Mouse (Mus musculus): ENCODE measurements at regions not wholly inside any gene's neighbourhood (a gene's known extent, or its start where the extent isn't known, plus 50 kb on each side); places are given as distances from the start of the nearest gene placed in this dataset.
A peak's percentile ranks its signal among the peaks of the same experiment; 100 is the strongest.

GRCm38 (mm10) chr13:44101806-44102205 is 317.2 kb downstream of the Cd83 start:
- 77% methylated on average over 6 of the region's 6 CpGs for WGBS

GRCm38 (mm10) chr13:44102257-44102656 is 317.7 kb downstream of the Cd83 start:
- Histone ChIP-seq H3K27me3 (replicated peaks; ENCODE audit: control insufficient read depth, insufficient read depth, low read length) (0 out of 2 replicates have a peak, but pooled peaks cover 5% of the 10 kb centered on the region), H3K36me3 (ENCODE audit: control insufficient read depth, insufficient read depth, low read length) (no peaks in the 10 kb centered on the region), H3K4me3 (ENCODE audit: low read depth, low read length) (no peak overlapping the region), H3K27ac (ENCODE audit: low read depth) (no peak overlapping the region), H3K9ac (ENCODE audit: low read length) (no peak overlapping the region), H3K9me3 (ENCODE audit: control insufficient read depth, low read length) (no peaks in the 10 kb centered on the region), H3K4me1 (replicated peaks; ENCODE audit: control insufficient read depth, insufficient read depth, low read length) (peaks cover 10% of the 10 kb centered on the region), H3K4me2 (ENCODE audit: low read length) (no peak overlapping the region)
- DNase-seq (ENCODE audit: low spot score) (peak; percentile 38), ATAC-seq (replicated peaks; ENCODE audit: low FRiP score, low TSS enrichment, low read depth) (no peak)
- 74% methylated on average over 4 of the region's 4 CpGs for WGBS

More at GRCm38 (mm10) chr13:44101806-44102205, 317.2 kb downstream of the Cd83 start:
- no peak overlapping the region for H3K9ac ChIP-seq (ENCODE audit: low read length)
- H3K27me3 ChIP-seq (replicated peaks; ENCODE audit: control insufficient read depth, insufficient read depth, low read length), result 0 out of 2 replicates have a peak, but pooled peaks cover 5% of the 10 kb centered on the region
- no peak overlapping the region for H3K27ac ChIP-seq (ENCODE audit: low read depth)
- H3K4me3 ChIP-seq (ENCODE audit: low read depth, low read length), result no peak overlapping the region
- no peaks in the 10 kb centered on the region for H3K9me3 ChIP-seq (ENCODE audit: control insufficient read depth, low read length)
- no peaks in the 10 kb centered on the region for H3K36me3 ChIP-seq (ENCODE audit: control insufficient read depth, insufficient read depth, low read length)
- ATAC-seq (replicated peaks; ENCODE audit: low FRiP score, low TSS enrichment, low read depth) (no peak), DNase-seq (ENCODE audit: low spot score) (peak; percentile 45)
- H3K4me2 ChIP-seq (ENCODE audit: low read length), result no peak overlapping the region
- H3K4me1 ChIP-seq (replicated peaks; ENCODE audit: control insufficient read depth, insufficient read depth, low read length), result peaks cover 10% of the 10 kb centered on the region

- Histone ChIP-seq H3K36me3 (ENCODE audit: control insufficient read depth, insufficient read depth, low read length) (no peaks in the 10 kb centered on the region), H3K9me3 (ENCODE audit: control insufficient read depth, low read length) (no peaks in the 10 kb centered on the region), H3K4me1 (replicated peaks; ENCODE audit: control insufficient read depth, insufficient read depth, low read length) (peaks cover 10% of the 10 kb centered on the region), H3K27me3 (replicated peaks; ENCODE audit: control insufficient read depth, insufficient read depth, low read length) (0 out of 2 replicates have a peak, but pooled peaks cover 5% of the 10 kb centered on the region), H3K4me2 (ENCODE audit: low read length) (no peak overlapping the region), H3K27ac (ENCODE audit: low read depth) (no peak overlapping the region), H3K4me3 (ENCODE audit: low read depth, low read length) (no peak overlapping the region), H3K9ac (ENCODE audit: low read length) (no peak overlapping the region)
- ATAC-seq (replicated peaks; ENCODE audit: low FRiP score, low TSS enrichment, low read depth) (no peak), DNase-seq (ENCODE audit: low spot score) (peak; percentile 28)
- 94% methylated on average over 7 of the region's 7 CpGs for WGBS
These were observed 318.8 kb downstream of the Cd83 start for GRCm38 (mm10) chr13:44103340-44103739.

- peak; percentile 41 for DNase-seq (ENCODE audit: low spot score)
- Histone ChIP-seq H3K27ac (ENCODE audit: low read depth) (no peak overlapping the region), H3K27me3 (replicated peaks; ENCODE audit: control insufficient read depth, insufficient read depth, low read length) (0 out of 2 replicates have a peak, but pooled peaks cover 5% of the 10 kb centered on the region), H3K36me3 (ENCODE audit: control insufficient read depth, insufficient read depth, low read length) (no peaks in the 10 kb centered on the region), H3K9me3 (ENCODE audit: control insufficient read depth, low read length) (no peaks in the 10 kb centered on the region), H3K9ac (ENCODE audit: low read length) (no peak overlapping the region), H3K4me3 (ENCODE audit: low read depth, low read length) (no peak overlapping the region), H3K4me2 (ENCODE audit: low read length) (no peak overlapping the region), H3K4me1 (replicated peaks; ENCODE audit: control insufficient read depth, insufficient read depth, low read length) (peaks cover 5% of the 10 kb centered on the region; the same call in 1 of the 2 replicates)
- no peak for ATAC-seq (replicated peaks; ENCODE audit: low FRiP score, low TSS enrichment, low read depth)
- WGBS, result 72% methylated on average over 5 of the region's 5 CpGs
These were observed 320.6 kb downstream of the Cd83 start for GRCm38 (mm10) chr13:44105161-44105560.

GRCm38 (mm10) chr13:44108695-44109094 is 324.1 kb downstream of the Cd83 start:
- Histone ChIP-seq H3K4me2 (ENCODE audit: low read length) (no peak overlapping the region), H3K4me3 (ENCODE audit: low read depth, low read length) (no peak overlapping the region), H3K4me1 (replicated peaks; ENCODE audit: control insufficient read depth, insufficient read depth, low read length) (no peaks in the 10 kb centered on the region), H3K9ac (ENCODE audit: low read length) (no peak overlapping the region), H3K36me3 (ENCODE audit: control insufficient read depth, insufficient read depth, low read length) (no peaks in the 10 kb centered on the region), H3K27me3 (replicated peaks; ENCODE audit: control insufficient read depth, insufficient read depth, low read length) (no peaks in the 10 kb centered on the region), H3K9me3 (ENCODE audit: control insufficient read depth, low read length) (no peaks in the 10 kb centered on the region), H3K27ac (ENCODE audit: low read depth) (no peak overlapping the region)
- 70% methylated on average over 11 of the region's 11 CpGs for WGBS
- no peak for DNase-seq (ENCODE audit: low spot score)
- ATAC-seq (replicated peaks; ENCODE audit: low FRiP score, low TSS enrichment, low read depth), result no peak

GRCm38 (mm10) chr13:44113043-44113442 is 328.5 kb downstream of the Cd83 start:
- H3K4me3 ChIP-seq (ENCODE audit: low read depth, low read length), result no peak overlapping the region

GRCm38 (mm10) chr13:44114856-44115255 is 330.3 kb downstream of the Cd83 start:
- Histone ChIP-seq H3K9ac (ENCODE audit: low read length) (no peak overlapping the region), H3K27ac (ENCODE audit: low read depth) (no peak overlapping the region), H3K4me3 (ENCODE audit: low read depth, low read length) (no peak overlapping the region), H3K9me3 (ENCODE audit: control insufficient read depth, low read length) (no peaks in the 10 kb centered on the region), H3K4me1 (replicated peaks; ENCODE audit: control insufficient read depth, insufficient read depth, low read length) (no peaks in the 10 kb centered on the region), H3K4me2 (ENCODE audit: low read length) (no peak overlapping the region), H3K36me3 (ENCODE audit: control insufficient read depth, insufficient read depth, low read length) (no peaks in the 10 kb centered on the region), H3K27me3 (replicated peaks; ENCODE audit: control insufficient read depth, insufficient read depth, low read length) (no peaks in the 10 kb centered on the region)
- DNase-seq (ENCODE audit: low spot score) (peak; percentile 23), ATAC-seq (replicated peaks; ENCODE audit: low FRiP score, low TSS enrichment, low read depth) (no peak)
- WGBS, result 93% methylated on average over 5 of the region's 5 CpGs

More at GRCm38 (mm10) chr13:44113043-44113442, 328.5 kb downstream of the Cd83 start:
- Histone ChIP-seq H3K27me3 (replicated peaks; ENCODE audit: control insufficient read depth, insufficient read depth, low read length) (no peaks in the 10 kb centered on the region), H3K9me3 (ENCODE audit: control insufficient read depth, low read length) (no peaks in the 10 kb centered on the region), H3K9ac (ENCODE audit: low read length) (no peak overlapping the region), H3K27ac (ENCODE audit: low read depth) (no peak overlapping the region), H3K36me3 (ENCODE audit: control insufficient read depth, insufficient read depth, low read length) (no peaks in the 10 kb centered on the region), H3K4me2 (ENCODE audit: low read length) (no peak overlapping the region), H3K4me1 (replicated peaks; ENCODE audit: control insufficient read depth, insufficient read depth, low read length) (no peaks in the 10 kb centered on the region)
- DNase-seq (ENCODE audit: low spot score) (no peak), ATAC-seq (replicated peaks; ENCODE audit: low FRiP score, low TSS enrichment, low read depth) (no peak)
- 89% methylated on average over 5 of the region's 5 CpGs for WGBS

GRCm38 (mm10) chr13:44117841-44118240 is 333.3 kb downstream of the Cd83 start:
- no peaks in the 10 kb centered on the region for H3K9me3 ChIP-seq (ENCODE audit: control insufficient read depth, low read length)
- H3K4me2 ChIP-seq (ENCODE audit: low read length), result no peak overlapping the region
- ATAC-seq (replicated peaks; ENCODE audit: low FRiP score, low TSS enrichment, low read depth) (no peak), DNase-seq (ENCODE audit: low spot score) (no peak)
- no peaks in the 10 kb centered on the region for H3K36me3 ChIP-seq (ENCODE audit: control insufficient read depth, insufficient read depth, low read length)
- H3K4me3 ChIP-seq (ENCODE audit: low read depth, low read length), result no peak overlapping the region
- H3K27ac ChIP-seq (ENCODE audit: low read depth), result no peak overlapping the region
- H3K4me1 ChIP-seq (replicated peaks; ENCODE audit: control insufficient read depth, insufficient read depth, low read length), result no peaks in the 10 kb centered on the region
- no peak overlapping the region for H3K9ac ChIP-seq (ENCODE audit: low read length)
- no peaks in the 10 kb centered on the region for H3K27me3 ChIP-seq (replicated peaks; ENCODE audit: control insufficient read depth, insufficient read depth, low read length)
- WGBS, result 77% methylated on average over 9 of the region's 9 CpGs

GRCm38 (mm10) chr13:44118846-44119245 is 334.3 kb downstream of the Cd83 start:
- H3K9ac ChIP-seq (ENCODE audit: low read length), result no peak overlapping the region
- H3K27me3 ChIP-seq (replicated peaks; ENCODE audit: control insufficient read depth, insufficient read depth, low read length), result no peaks in the 10 kb centered on the region
- DNase-seq (ENCODE audit: low spot score) (no peak), ATAC-seq (replicated peaks; ENCODE audit: low FRiP score, low TSS enrichment, low read depth) (no peak)
- no peaks in the 10 kb centered on the region for H3K4me1 ChIP-seq (replicated peaks; ENCODE audit: control insufficient read depth, insufficient read depth, low read length)
- H3K9me3 ChIP-seq (ENCODE audit: control insufficient read depth, low read length), result no peaks in the 10 kb centered on the region
- H3K4me2 ChIP-seq (ENCODE audit: low read length), result no peak overlapping the region
- H3K4me3 ChIP-seq (ENCODE audit: low read depth, low read length), result no peak overlapping the region
- H3K36me3 ChIP-seq (ENCODE audit: control insufficient read depth, insufficient read depth, low read length), result no peaks in the 10 kb centered on the region
- H3K27ac ChIP-seq (ENCODE audit: low read depth), result no peak overlapping the region
- 85% methylated on average over 6 of the region's 6 CpGs for WGBS

Measured in intestine, embryonic 14.5 days (tissue).